Mouse (Mus musculus): ENCODE measurements around the gene Frmpd3.

DNA sequence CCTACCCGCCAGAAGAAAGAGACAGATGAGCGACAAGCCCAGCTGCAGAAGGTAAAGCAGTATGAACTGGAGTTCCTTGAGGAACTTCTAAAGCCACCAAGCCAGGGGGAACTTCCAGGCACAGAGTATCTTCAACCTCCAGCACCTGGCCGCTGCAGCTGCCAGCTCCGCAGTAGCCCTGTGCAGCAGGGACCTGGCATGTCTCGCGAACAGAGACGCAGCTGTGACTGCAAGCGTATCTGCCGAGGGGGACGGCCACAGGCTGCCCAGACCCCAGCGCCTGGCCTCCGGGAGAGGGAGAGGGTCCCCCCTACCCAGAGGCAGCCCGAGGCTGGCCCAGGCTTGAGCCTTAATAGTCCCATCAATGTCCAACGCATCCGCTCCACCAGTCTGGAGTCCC, 89.9 kb downstream of the Frmpd3 start:
- no peak for TF ChIP-seq CTCF (IDR thresholded peaks at IDR 0.05)
- TF ChIP-seq POLR2A (IDR thresholded peaks at IDR 0.05; ENCODE audit: insufficient read depth, low read depth, low read length): no peak
- no peak for TF ChIP-seq EP300 (IDR thresholded peaks at IDR 0.05; ENCODE audit: insufficient read depth, low read depth, low read length)

Measured in heart, adult 2 months (tissue).